Mouse (Mus musculus): ENCODE measurements around the gene AC170998.1.
"Not testable (repeated sequence)": the region's sequence is repeated elsewhere in the genome, so short reads cannot be mapped to it uniquely, and the experiment has no call there.

The AC170998.1 gene

GRCm38 (mm10) chr17:28757470-28757869 lies 31.6 kb downstream of the AC170998.1 start:
- peak; percentile 58 for DNase-seq (ENCODE audit: low spot score)

GRCm38 (mm10) chr17:28760736-28761312 lies 34.9 kb downstream of the AC170998.1 start:
- DNase-seq (ENCODE audit: low spot score) = no peak

- DNase-seq (ENCODE audit: low spot score) = peak; percentile 83
Measured at GRCm38 (mm10) chr17:28761871-28762270, 36.0 kb downstream of the AC170998.1 start.

- peak; percentile 61 for DNase-seq (ENCODE audit: low spot score)
Measured at GRCm38 (mm10) chr17:28766203-28766602, 40.3 kb downstream of the AC170998.1 start.

- DNase-seq (ENCODE audit: low spot score) = peak; percentile 17
Measured at GRCm38 (mm10) chr17:28766781-28767515, 41.1 kb downstream of the AC170998.1 start.

- no peak for DNase-seq (ENCODE audit: low spot score)
Measured at GRCm38 (mm10) chr17:28769121-28769874, 43.4 kb downstream of the AC170998.1 start, which contains the start of gene Mapk13. Mapk13 (plus strand) TSS chr17:28769297.

GRCm38 (mm10) chr17:28769875-28770421 lies 44.1 kb downstream of the AC170998.1 start:
- DNase-seq (ENCODE audit: low spot score) = no peak

- DNase-seq (ENCODE audit: low spot score) = no peak
Measured at GRCm38 (mm10) chr17:28771289-28771688, 45.4 kb downstream of the AC170998.1 start.

- not testable (repeated sequence) for DNase-seq (ENCODE audit: low spot score)
Measured at GRCm38 (mm10) chr17:28774303-28774702, 48.4 kb downstream of the AC170998.1 start.

GRCm38 (mm10) chr17:28775161-28775560 lies 49.3 kb downstream of the AC170998.1 start:
- no peak for DNase-seq (ENCODE audit: low spot score)

Data from adipocyte (in vitro differentiated cells).